Mouse (Mus musculus) MEL (cell line): ENCODE measurements at regions not wholly inside any gene's neighbourhood (a gene's known extent, or its start where the extent isn't known, plus 50 kb on each side); places are given as distances from the start of the nearest gene placed in this dataset.

Experiments used
- EP300 ChIP-seq, 2 experiments: IDR thresholded peaks; 2 replicates each; pipeline ENCODE4 v1.6.1; 2011; ENCODE audit warnings: improper control_type of control experiment in 2 of 2, low read length in 2 of 2, low read depth in 1 of 2, mild to moderate bottlenecking in 1 of 2
- MEF2A ChIP-seq: IDR thresholded peaks from 2 replicates; pipeline ENCODE4 v1.6.1; 2014; ENCODE audit warnings: low read depth, mild to moderate bottlenecking, inconsistent platforms, low read length, improper control_type of control experiment; ENCODE audit not compliant: poor library complexity, insufficient replicate concordance, severe bottlenecking; ENCODE audit errors: extremely low read depth

DNA sequence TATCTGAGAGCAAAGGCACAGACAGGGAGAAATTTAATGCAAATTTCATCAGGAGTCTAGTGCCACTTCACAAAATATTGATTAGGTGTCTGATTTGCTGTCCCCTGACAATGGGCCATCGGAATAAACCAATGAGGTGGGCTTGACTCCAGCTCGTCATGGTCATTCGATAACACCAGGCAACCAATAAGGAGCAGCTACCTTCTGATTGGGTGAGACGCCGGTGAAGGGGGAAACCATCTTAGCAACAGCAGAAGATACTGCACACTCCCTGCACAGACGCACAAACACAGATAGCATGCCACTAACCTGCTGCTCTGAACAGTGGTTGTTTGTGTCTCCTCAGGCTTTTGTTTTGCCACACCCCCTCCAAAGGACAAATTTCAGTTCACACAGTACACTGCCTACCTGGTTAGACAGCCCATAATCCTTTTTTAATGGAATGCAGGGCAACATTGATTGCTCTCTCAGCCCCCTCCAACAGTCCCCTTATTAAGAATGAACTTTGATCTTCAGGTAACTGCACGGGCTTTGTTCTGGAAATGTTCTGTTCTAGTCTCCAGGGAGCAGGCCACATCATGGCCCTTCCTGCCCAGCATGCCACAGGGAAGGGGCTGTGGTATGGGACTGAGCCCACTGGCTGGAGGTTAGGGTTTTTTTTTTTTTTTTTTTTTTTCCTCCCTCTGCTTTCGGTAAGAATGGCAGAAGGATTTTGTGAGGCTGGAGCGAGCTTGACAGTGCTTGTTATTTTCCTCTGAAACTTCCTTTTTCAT is 285.1 kb upstream of the Ubash3b start:
- TF ChIP-seq EP300 (IDR thresholded peaks at IDR 0.05; ENCODE audit: low read depth in 1 of 2, low read length in 2 of 2) = no peak
- no peak for TF ChIP-seq MEF2A
